Mouse (Mus musculus): ENCODE measurements at regions not wholly inside any gene's neighbourhood (a gene's known extent, or its start where the extent isn't known, plus 50 kb on each side); places are given as distances from the start of the nearest gene placed in this dataset.

GRCm38 (mm10) chr14:110128265-110128664, 626.7 kb downstream of the Slitrk6 start:
- no peak for DNase-seq (ENCODE audit: low read depth, low spot score)
- ATAC-seq: no peak
- POLR2A ChIA-PET: no interaction called here
- no peak for TF ChIP-seq CTCF (IDR thresholded peaks at IDR 0.05)
- CTCF ChIA-PET: no interaction called here
- H3K27me3 ChIP-seq: no peaks in the 10 kb centered on the region
- in situ Hi-C loops (cut with MboI; ENCODE audit: low pct_unique_long_range_greater_than_20kb): no loop called here

GRCm38 (mm10) chr14:110125936-110126710, 628.8 kb downstream of the Slitrk6 start:
- DNase-seq (ENCODE audit: low read depth, low spot score): no peak
- no peak for TF ChIP-seq CTCF (IDR thresholded peaks at IDR 0.05)
- H3K27me3 ChIP-seq: no peaks in the 10 kb centered on the region
- CTCF ChIA-PET: no interaction called here
- no peak for ATAC-seq
- POLR2A ChIA-PET: no interaction called here
- in situ Hi-C loops (cut with MboI; ENCODE audit: low pct_unique_long_range_greater_than_20kb): no loop called here

GRCm38 (mm10) chr14:110122710-110123109, 632.2 kb downstream of the Slitrk6 start:
- H3K27me3 ChIP-seq: no peaks in the 10 kb centered on the region
- DNase-seq (ENCODE audit: low read depth, low spot score): no peak
- no peak for ATAC-seq
- ChIA-PET POLR2A (no interaction called here), CTCF (no interaction called here)
- in situ Hi-C loops (cut with MboI; ENCODE audit: low pct_unique_long_range_greater_than_20kb): no loop called here
- no peak for TF ChIP-seq CTCF (IDR thresholded peaks at IDR 0.05)

GRCm38 (mm10) chr14:110115578-110115977, 639.4 kb downstream of the Slitrk6 start:
- ATAC-seq (no peak), DNase-seq (ENCODE audit: low read depth, low spot score) (no peak)
- ChIA-PET CTCF (no interaction called here), POLR2A (interaction anchor here (0.7 kb wide), 1 partner anchor 796 kb away, joined by 3 read pairs; no protein-coding TSS in a partner anchor)
- no peak for TF ChIP-seq CTCF (IDR thresholded peaks at IDR 0.05)
- in situ Hi-C loops (cut with MboI; ENCODE audit: low pct_unique_long_range_greater_than_20kb): no loop called here
- no peaks in the 10 kb centered on the region for H3K27me3 ChIP-seq

GRCm38 (mm10) chr14:110100852-110101251, 654.1 kb downstream of the Slitrk6 start:
- ChIA-PET CTCF (no interaction called here), POLR2A (no interaction called here)
- no peak for TF ChIP-seq CTCF (IDR thresholded peaks at IDR 0.05)
- DNase-seq (ENCODE audit: low read depth, low spot score) (no peak), ATAC-seq (no peak)
- H3K27me3 ChIP-seq: no peaks in the 10 kb centered on the region
- in situ Hi-C loops (cut with MboI; ENCODE audit: low pct_unique_long_range_greater_than_20kb): no loop called here

- ChIA-PET POLR2A (no interaction called here), CTCF (interaction anchor here (1.0 kb wide), 1 partner anchor 11 kb away, joined by 3 read pairs; no protein-coding TSS in a partner anchor)
- in situ Hi-C loops (cut with MboI; ENCODE audit: low pct_unique_long_range_greater_than_20kb): no loop called here
- no peak for TF ChIP-seq CTCF (IDR thresholded peaks at IDR 0.05)
- ATAC-seq (no peak), DNase-seq (ENCODE audit: low read depth, low spot score) (no peak)
- H3K27me3 ChIP-seq: no peaks in the 10 kb centered on the region
These were observed 676.6 kb downstream of the Slitrk6 start for GRCm38 (mm10) chr14:110078351-110078750.

- TF ChIP-seq CTCF (IDR thresholded peaks at IDR 0.05): no peak
- H3K27me3 ChIP-seq: no peaks in the 10 kb centered on the region
- ChIA-PET CTCF (no interaction called here), POLR2A (no interaction called here)
- in situ Hi-C loops (cut with MboI; ENCODE audit: low pct_unique_long_range_greater_than_20kb): no loop called here
- no peak for DNase-seq (ENCODE audit: low read depth, low spot score)
- ATAC-seq: no peak
These were observed 707.2 kb downstream of the Slitrk6 start for GRCm38 (mm10) chr14:110047748-110048147.

GRCm38 (mm10) chr14:110043211-110043610, 711.7 kb downstream of the Slitrk6 start:
- in situ Hi-C loops (cut with MboI; ENCODE audit: low pct_unique_long_range_greater_than_20kb): no loop called here
- TF ChIP-seq CTCF (IDR thresholded peaks at IDR 0.05): no peak
- no peaks in the 10 kb centered on the region for H3K27me3 ChIP-seq
- CTCF ChIA-PET: no interaction called here
- DNase-seq (ENCODE audit: low read depth, low spot score) (no peak), ATAC-seq (no peak)
- POLR2A ChIA-PET: no interaction called here

GRCm38 (mm10) chr14:110021812-110022211, 733.1 kb downstream of the Slitrk6 start:
- in situ Hi-C loops (cut with MboI; ENCODE audit: low pct_unique_long_range_greater_than_20kb): no loop called here
- ATAC-seq: no peak
- CTCF ChIA-PET: no interaction called here

GRCm38 (mm10) chr14:110015126-110015525, 739.8 kb downstream of the Slitrk6 start:
- ATAC-seq (peak; percentile 57), DNase-seq (ENCODE audit: low read depth, low spot score) (no peak)
- CTCF ChIA-PET: no interaction called here
- in situ Hi-C loops (cut with MboI; ENCODE audit: low pct_unique_long_range_greater_than_20kb): no loop called here
- no peak for TF ChIP-seq CTCF (IDR thresholded peaks at IDR 0.05)
- H3K27me3 ChIP-seq: no peaks in the 10 kb centered on the region
- POLR2A ChIA-PET: no interaction called here

More at GRCm38 (mm10) chr14:110021812-110022211, 733.1 kb downstream of the Slitrk6 start:
- H3K27me3 ChIP-seq: no peaks in the 10 kb centered on the region
- no peak for TF ChIP-seq CTCF (IDR thresholded peaks at IDR 0.05)
- DNase-seq (ENCODE audit: low read depth, low spot score): no peak
- POLR2A ChIA-PET: no interaction called here

- ATAC-seq (peak; percentile 71), DNase-seq (ENCODE audit: low read depth, low spot score) (no peak)
- no peak for TF ChIP-seq CTCF (IDR thresholded peaks at IDR 0.05)
- ChIA-PET CTCF (no interaction called here), POLR2A (no interaction called here)
- in situ Hi-C loops (cut with MboI; ENCODE audit: low pct_unique_long_range_greater_than_20kb): no loop called here
- H3K27me3 ChIP-seq: no peaks in the 10 kb centered on the region
These were observed 741.7 kb downstream of the Slitrk6 start for GRCm38 (mm10) chr14:110013229-110013628.

- CTCF ChIA-PET: no interaction called here
- DNase-seq (ENCODE audit: low read depth, low spot score) (no peak), ATAC-seq (no peak)
- POLR2A ChIA-PET: no interaction called here
- TF ChIP-seq CTCF (IDR thresholded peaks at IDR 0.05): no peak
- H3K27me3 ChIP-seq: no peaks in the 10 kb centered on the region
- in situ Hi-C loops (cut with MboI; ENCODE audit: low pct_unique_long_range_greater_than_20kb): no loop called here
These were observed 747.8 kb downstream of the Slitrk6 start for GRCm38 (mm10) chr14:110007159-110007558.
